Mouse (Mus musculus): ENCODE measurements at regions not wholly inside any gene's neighbourhood (a gene's known extent, or its start where the extent isn't known, plus 50 kb on each side); places are given as distances from the start of the nearest gene placed in this dataset.

- Histone ChIP-seq H3K4me1 (replicated peaks) (peaks cover 27% of the 10 kb centered on the region), H3K27me3 (ENCODE audit: insufficient read depth, poor library complexity, severe bottlenecking) (peaks cover 98% of the 10 kb centered on the region), H3K9me3 (no peaks in the 10 kb centered on the region), H3K4me3 (peak overlapping the region; percentile 35), H3K27ac (peak overlapping the region; percentile 25; the same call in 1 of the 2 replicates), H3K36me3 (no peaks in the 10 kb centered on the region)
- WGBS = 2% methylated on average over 23 of the region's 23 CpGs
- peak; percentile 54 for DNase-seq (ENCODE audit: low spot score)
Measured at GRCm38 (mm10) chr5:101537518-101538380, 127.0 kb downstream of the Nkx6-1 start.

- H3K27ac ChIP-seq = no peak overlapping the region
- H3K4me1 ChIP-seq (replicated peaks) = peaks cover 23% of the 10 kb centered on the region
- no peaks in the 10 kb centered on the region for H3K36me3 ChIP-seq
- 62% methylated on average over 5 of the region's 5 CpGs for WGBS
- H3K9me3 ChIP-seq = 0 out of 2 replicates have a peak, but pooled peaks cover 4% of the 10 kb centered on the region
- DNase-seq (ENCODE audit: low spot score) = no peak
- H3K27me3 ChIP-seq (ENCODE audit: insufficient read depth, poor library complexity, severe bottlenecking) = peaks cover 98% of the 10 kb centered on the region
- no peak overlapping the region for H3K4me3 ChIP-seq
Measured at GRCm38 (mm10) chr5:101535451-101535850, 129.3 kb downstream of the Nkx6-1 start.

- H3K27me3 ChIP-seq (ENCODE audit: insufficient read depth, poor library complexity, severe bottlenecking) = peaks cover 100% of the 10 kb centered on the region
- H3K4me3 ChIP-seq = no peak overlapping the region
- 56% methylated on average over 5 of the region's 5 CpGs for WGBS
- H3K4me1 ChIP-seq (replicated peaks) = peaks cover 37% of the 10 kb centered on the region
- no peak overlapping the region for H3K27ac ChIP-seq
- no peak for DNase-seq (ENCODE audit: low spot score)
- no peaks in the 10 kb centered on the region for H3K9me3 ChIP-seq
- H3K36me3 ChIP-seq = no peaks in the 10 kb centered on the region
Measured at GRCm38 (mm10) chr5:101525346-101525745, 139.4 kb downstream of the Nkx6-1 start.

- H3K27ac ChIP-seq = peak overlapping the region; percentile 13; the same call in 1 of the 2 replicates
- peaks cover 99% of the 10 kb centered on the region for H3K27me3 ChIP-seq (ENCODE audit: insufficient read depth, poor library complexity, severe bottlenecking)
- H3K36me3 ChIP-seq = no peaks in the 10 kb centered on the region
- H3K4me3 ChIP-seq = no peak overlapping the region
- WGBS = 6% methylated on average over 4 of the region's 4 CpGs
- no peaks in the 10 kb centered on the region for H3K9me3 ChIP-seq
- H3K4me1 ChIP-seq (replicated peaks) = peaks cover 39% of the 10 kb centered on the region
- DNase-seq (ENCODE audit: low spot score) = no peak
Measured at GRCm38 (mm10) chr5:101524670-101525069, 140.1 kb downstream of the Nkx6-1 start.

DNA sequence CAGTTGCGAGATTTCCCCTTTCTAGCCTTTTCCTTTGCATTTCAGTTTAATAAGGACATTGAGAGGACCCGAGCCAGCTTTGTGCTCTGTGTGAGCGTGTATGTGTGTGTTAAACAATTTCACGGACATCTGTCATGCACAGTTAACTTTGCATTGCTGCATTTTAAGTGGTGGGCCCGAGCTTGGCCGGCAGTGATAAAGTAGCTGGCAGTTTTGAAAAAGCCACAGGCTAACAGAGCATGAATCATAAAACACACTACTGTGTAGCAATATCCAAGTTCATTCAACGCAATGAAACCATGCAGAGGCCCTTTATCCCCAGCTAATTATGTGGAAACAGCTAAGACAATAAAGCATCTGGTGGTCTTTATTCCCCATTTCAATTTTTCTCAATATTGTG, 140.9 kb downstream of the Nkx6-1 start:
- H3K27me3 ChIP-seq (ENCODE audit: insufficient read depth, poor library complexity, severe bottlenecking) = peaks cover 99% of the 10 kb centered on the region
- peaks cover 46% of the 10 kb centered on the region for H3K4me1 ChIP-seq (replicated peaks)
- WGBS = 16% methylated on average over 7 of the region's 7 CpGs
- peak; percentile 60 for DNase-seq (ENCODE audit: low spot score)
- no peaks in the 10 kb centered on the region for H3K9me3 ChIP-seq
- 0 out of 2 replicates have a peak overlapping the region, but pooled peaks have one; percentile 3 for H3K4me3 ChIP-seq
- H3K27ac ChIP-seq = peak overlapping the region; percentile 23; the same call in 1 of the 2 replicates
- no peaks in the 10 kb centered on the region for H3K36me3 ChIP-seq

DNA sequence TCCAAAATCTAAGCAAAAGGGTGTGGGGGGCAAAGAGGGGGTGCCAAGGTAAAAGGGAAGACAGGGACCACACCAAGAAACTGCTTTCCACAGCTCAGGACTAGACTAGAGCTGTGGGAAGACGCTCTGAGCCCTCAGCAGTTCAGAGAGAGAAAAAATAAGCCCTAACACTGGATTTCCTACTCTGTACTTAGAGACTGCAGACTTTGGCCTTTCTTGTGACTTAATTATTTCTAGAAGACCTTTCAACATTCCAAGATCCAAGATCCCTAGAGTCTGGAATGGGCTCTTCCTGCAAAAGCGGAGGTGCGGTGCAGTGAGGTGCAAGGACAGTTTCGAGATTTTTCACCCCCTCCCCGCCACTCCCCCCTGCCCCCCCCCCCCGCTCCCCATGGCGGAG, 141.3 kb downstream of the Nkx6-1 start:
- H3K27me3 ChIP-seq (ENCODE audit: insufficient read depth, poor library complexity, severe bottlenecking) = peaks cover 99% of the 10 kb centered on the region
- peaks cover 50% of the 10 kb centered on the region for H3K4me1 ChIP-seq (replicated peaks)
- whole genome bisulfite sequencing = 23% methylated on average over 7 of the region's 7 CpGs
- H3K36me3 ChIP-seq = no peaks in the 10 kb centered on the region
- H3K4me3 ChIP-seq = 0 out of 2 replicates have a peak overlapping the region, but pooled peaks have one; percentile 3
- H3K27ac ChIP-seq = peak overlapping the region; percentile 23; the same call in 1 of the 2 replicates
- DNase-seq (ENCODE audit: low spot score) = no peak
- no peaks in the 10 kb centered on the region for H3K9me3 ChIP-seq

- peak; percentile 81 for DNase-seq (ENCODE audit: low spot score)
- Histone ChIP-seq H3K36me3 (no peaks in the 10 kb centered on the region), H3K4me1 (replicated peaks) (peaks cover 51% of the 10 kb centered on the region), H3K27me3 (ENCODE audit: insufficient read depth, poor library complexity, severe bottlenecking) (peaks cover 99% of the 10 kb centered on the region), H3K9me3 (0 out of 2 replicates have a peak, but pooled peaks cover 4% of the 10 kb centered on the region), H3K27ac (peak overlapping the region; percentile 67), H3K4me3 (no peak overlapping the region)
- WGBS = 20% methylated on average over 9 of the region's 9 CpGs
Measured at GRCm38 (mm10) chr5:101520935-101521655, 143.7 kb downstream of the Nkx6-1 start.

DNA sequence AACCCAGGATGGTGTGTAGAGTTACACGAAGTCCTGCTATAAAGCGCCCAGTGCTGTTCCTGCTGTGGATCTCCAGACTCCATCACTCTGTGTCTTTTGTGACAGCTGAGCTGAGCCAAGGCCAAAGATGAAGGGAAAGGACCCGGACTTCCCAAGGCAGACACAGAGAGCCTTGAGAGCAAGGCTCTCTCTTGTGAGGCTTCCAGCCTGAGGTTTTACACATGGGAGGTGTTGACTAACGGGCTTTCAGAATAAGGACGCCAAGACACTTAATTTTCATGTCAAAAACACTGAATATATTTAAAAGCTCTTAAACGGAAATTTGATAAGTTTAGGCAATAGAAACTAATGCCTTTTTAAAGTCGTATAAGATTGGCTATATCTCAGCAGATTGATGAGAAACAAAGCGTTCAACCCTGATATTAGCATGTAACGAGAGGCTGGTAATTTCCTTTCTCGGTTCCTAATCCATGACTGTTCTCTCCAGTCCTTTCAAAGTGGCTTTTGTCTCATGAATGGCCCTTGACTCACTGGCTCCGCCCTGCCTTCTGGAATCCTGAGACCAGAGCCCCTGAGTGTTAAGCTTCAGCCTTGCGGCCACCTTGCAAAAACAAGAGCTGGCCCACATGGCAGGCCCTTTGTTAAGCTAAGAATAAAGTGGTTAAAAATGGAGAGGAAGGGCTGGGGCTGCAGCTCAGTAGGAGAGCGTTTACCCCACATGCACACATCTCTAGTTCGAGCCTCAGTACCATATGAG, 145.8 kb downstream of the Nkx6-1 start:
- Histone ChIP-seq H3K27me3 (ENCODE audit: insufficient read depth, poor library complexity, severe bottlenecking) (peaks cover 99% of the 10 kb centered on the region), H3K4me3 (no peak overlapping the region), H3K36me3 (no peaks in the 10 kb centered on the region), H3K4me1 (replicated peaks) (peaks cover 36% of the 10 kb centered on the region), H3K27ac (peak overlapping the region; percentile 71), H3K9me3 (0 out of 2 replicates have a peak, but pooled peaks cover 4% of the 10 kb centered on the region)
- peak; percentile 56 for DNase-seq (ENCODE audit: low spot score)
- 35% methylated on average over 14 of the region's 14 CpGs for WGBS

DNA sequence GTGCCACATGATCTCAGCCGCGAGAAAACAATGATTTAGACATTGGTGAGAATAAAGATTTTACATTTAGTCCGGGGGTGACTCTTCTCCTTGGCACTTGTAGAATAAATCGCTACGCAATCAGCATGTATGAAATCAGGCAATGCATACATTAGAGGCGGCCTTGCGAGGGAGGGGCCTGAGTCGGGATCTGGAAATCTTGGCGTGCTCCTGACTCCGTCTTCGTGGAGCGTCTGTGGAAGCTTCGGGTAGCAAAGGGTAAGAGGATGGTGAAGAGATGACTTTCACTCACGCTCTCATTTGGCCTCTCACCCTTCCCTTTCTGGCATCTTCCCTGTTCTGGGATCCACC, 167.1 kb downstream of the Nkx6-1 start:
- H3K9me3 ChIP-seq = no peaks in the 10 kb centered on the region
- DNase-seq (ENCODE audit: low spot score) = no peak
- WGBS = 86% methylated on average over 14 of the region's 14 CpGs
- no peaks in the 10 kb centered on the region for H3K36me3 ChIP-seq
- H3K4me3 ChIP-seq = no peak overlapping the region
- H3K4me1 ChIP-seq (replicated peaks) = peaks cover 16% of the 10 kb centered on the region
- peak overlapping the region; percentile 26; the same call in 1 of the 2 replicates for H3K27ac ChIP-seq
- H3K27me3 ChIP-seq (ENCODE audit: insufficient read depth, poor library complexity, severe bottlenecking) = peaks cover 29% of the 10 kb centered on the region

GRCm38 (mm10) chr5:101496924-101497697, 167.7 kb downstream of the Nkx6-1 start:
- H3K4me3 ChIP-seq = no peak overlapping the region
- peak overlapping the region; percentile 26; the same call in 1 of the 2 replicates for H3K27ac ChIP-seq
- peaks cover 16% of the 10 kb centered on the region for H3K4me1 ChIP-seq (replicated peaks)
- DNase-seq (ENCODE audit: low spot score) = peak; percentile 70
- no peaks in the 10 kb centered on the region for H3K9me3 ChIP-seq
- 58% methylated on average over 16 of the region's 16 CpGs for WGBS
- H3K36me3 ChIP-seq = no peaks in the 10 kb centered on the region
- peaks cover 29% of the 10 kb centered on the region for H3K27me3 ChIP-seq (ENCODE audit: insufficient read depth, poor library complexity, severe bottlenecking)

- Histone ChIP-seq H3K9me3 (no peaks in the 10 kb centered on the region), H3K4me3 (no peak overlapping the region), H3K27me3 (ENCODE audit: insufficient read depth, poor library complexity, severe bottlenecking) (peaks cover 26% of the 10 kb centered on the region), H3K4me1 (replicated peaks) (peaks cover 16% of the 10 kb centered on the region), H3K27ac (no peak overlapping the region), H3K36me3 (no peaks in the 10 kb centered on the region)
- WGBS = 95% methylated on average over 9 of the region's 9 CpGs
- DNase-seq (ENCODE audit: low spot score) = no peak
Measured at GRCm38 (mm10) chr5:101496161-101496560, 168.6 kb downstream of the Nkx6-1 start.

DNA sequence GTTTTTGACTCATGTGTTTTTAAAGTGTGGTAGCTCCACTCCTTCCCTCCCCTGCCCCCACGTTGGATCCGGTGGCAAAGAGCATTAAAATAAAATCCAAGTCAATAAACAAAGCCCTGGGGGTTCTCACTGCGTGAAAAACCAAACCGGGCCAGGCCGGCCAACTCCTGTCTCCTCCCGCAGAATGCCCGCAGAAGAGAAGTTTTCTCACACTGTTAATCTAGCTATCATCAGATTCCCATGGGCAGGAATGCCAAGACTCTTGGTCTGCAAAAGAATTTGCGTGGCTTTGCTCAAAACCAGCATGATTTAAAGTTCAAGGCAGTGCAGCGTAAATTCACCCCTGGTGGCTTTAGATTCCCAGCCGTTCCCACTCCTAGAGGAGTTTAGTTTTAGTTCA, 219.0 kb downstream of the Nkx6-1 start:
- whole genome bisulfite sequencing = 37% methylated on average over 10 of the region's 10 CpGs
- Histone ChIP-seq H3K4me1 (replicated peaks) (no peaks in the 10 kb centered on the region), H3K9me3 (no peaks in the 10 kb centered on the region), H3K36me3 (no peaks in the 10 kb centered on the region), H3K27me3 (ENCODE audit: insufficient read depth, poor library complexity, severe bottlenecking) (peaks cover 17% of the 10 kb centered on the region; the same call in 1 of the 2 replicates), H3K27ac (no peak overlapping the region), H3K4me3 (no peak overlapping the region)
- DNase-seq (ENCODE audit: low spot score) = no peak
